Mouse (Mus musculus) hindbrain, embryonic 13.5 days (tissue): ENCODE measurements at regions not wholly inside any gene's neighbourhood (a gene's known extent, or its start where the extent isn't known, plus 50 kb on each side); places are given as distances from the start of the nearest gene placed in this dataset.
A peak's percentile ranks its signal among the peaks of the same experiment; 100 is the strongest.

ENCODE experiments used
- ATAC-seq: fragments of 200-750 bp; cut with Nextera tagmentation; 2 replicates; pipeline ENCODE4 v1.8.0; 2017; ENCODE audit warnings: moderate TSS enrichment; ENCODE audit not compliant: low FRiP score
- H3K27ac ChIP-seq: fragments of 300-500 bp; sonication (generic); 2 replicates; pipeline ENCODE4 v1.5.1; 2015; ENCODE audit warnings: inconsistent platforms, mild to moderate bottlenecking, moderate library complexity
- H3K27me3 ChIP-seq: fragments of 300-500 bp; sonication (generic); 2 replicates; pipeline ENCODE4 v1.6.1; 2015; ENCODE audit warnings: mild to moderate bottlenecking, inconsistent platforms
- H3K36me3 ChIP-seq: fragments of 300-500 bp; sonication (generic); 2 replicates; pipeline ENCODE4 v1.6.1; 2015; ENCODE audit warnings: mild to moderate bottlenecking, inconsistent platforms
- H3K4me1 ChIP-seq: fragments of 300-500 bp; sonication (generic); replicated peaks from 2 replicates; pipeline ENCODE4 v1.6.1; 2015; ENCODE audit warnings: inconsistent platforms
- H3K4me2 ChIP-seq: fragments of 300-500 bp; sonication (generic); 2 replicates; pipeline ENCODE4 v1.6.1; 2015; ENCODE audit warnings: inconsistent platforms, mild to moderate bottlenecking, moderate library complexity
- H3K4me3 ChIP-seq: fragments of 300-500 bp; sonication (generic); 2 replicates; pipeline ENCODE4 v1.5.1; 2015; ENCODE audit warnings: mild to moderate bottlenecking, inconsistent platforms
- H3K9ac ChIP-seq: fragments of 300-500 bp; sonication (generic); 2 replicates; pipeline ENCODE4 v1.6.1; 2015; ENCODE audit warnings: mild to moderate bottlenecking, inconsistent platforms
- H3K9me3 ChIP-seq: fragments of 300-500 bp; sonication (generic); 2 replicates; pipeline ENCODE4 v1.6.1; 2016; ENCODE audit warnings: inconsistent platforms
- WGBS: fragments of 180-500 bp; shearing (Covaris S2); methylation state at CpG from one replicate; pipeline ENCODE4 v1.1.7; 2015; 5-methylcytosine and 5-hydroxymethylcytosine counted together

DNA sequence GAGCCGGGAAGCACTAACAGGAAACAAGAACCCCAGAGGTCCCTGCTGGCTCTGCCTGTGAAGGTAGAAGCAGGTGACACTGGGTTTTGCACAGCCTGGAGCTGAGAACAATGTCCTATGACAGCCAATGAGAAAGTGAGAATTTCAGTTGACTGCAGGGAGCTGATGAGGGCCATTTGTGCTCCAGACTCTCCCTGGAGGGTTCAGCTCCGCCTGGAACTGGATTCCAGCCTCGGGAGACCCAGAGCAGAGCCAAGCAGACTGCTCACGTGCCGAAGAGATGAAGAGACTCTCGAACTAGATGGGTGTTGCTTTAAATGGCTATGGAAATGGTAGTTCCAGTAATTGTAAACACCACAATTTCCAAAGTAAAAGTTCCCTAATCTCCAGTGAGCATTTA lies 93.5 kb downstream of the Cand1 start:
- no peak overlapping the region for H3K9ac ChIP-seq
- no peak for ATAC-seq
- H3K4me3 ChIP-seq, result no peak overlapping the region
- no peak overlapping the region for H3K27ac ChIP-seq
- no peak overlapping the region for H3K4me2 ChIP-seq
- no peaks in the 10 kb centered on the region for H3K4me1 ChIP-seq
- no peaks in the 10 kb centered on the region for H3K36me3 ChIP-seq
- 74% methylated on average over 6 of the region's 6 CpGs for WGBS
- H3K9me3 ChIP-seq, result no peaks in the 10 kb centered on the region
- H3K27me3 ChIP-seq, result no peaks in the 10 kb centered on the region

DNA sequence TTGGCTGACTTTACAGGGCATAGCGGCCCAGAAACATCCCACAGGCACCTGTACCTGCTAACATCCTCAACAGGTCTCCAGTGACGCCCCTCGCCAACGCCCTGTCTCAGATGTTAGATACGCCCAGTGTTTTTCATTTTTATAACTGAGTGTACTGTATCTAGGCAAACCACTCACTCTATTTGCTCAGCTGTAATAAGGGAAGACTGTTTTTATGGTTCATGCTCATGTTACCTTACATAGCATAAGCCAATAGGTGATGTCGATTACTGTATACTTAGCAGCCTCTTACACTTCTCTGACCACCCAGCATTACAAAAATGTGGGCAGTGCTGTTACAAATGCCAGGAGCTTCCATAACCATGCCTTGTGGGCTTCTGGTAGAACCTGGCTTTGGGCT lies 97.0 kb downstream of the Cand1 start:
- Histone ChIP-seq H3K27ac (no peak overlapping the region), H3K27me3 (no peaks in the 10 kb centered on the region), H3K4me2 (no peak overlapping the region), H3K9ac (no peak overlapping the region), H3K36me3 (no peaks in the 10 kb centered on the region), H3K4me3 (no peak overlapping the region), H3K4me1 (no peaks in the 10 kb centered on the region), H3K9me3 (no peaks in the 10 kb centered on the region)
- no peak for ATAC-seq
- 95% methylated on average over 6 of the region's 6 CpGs for WGBS

DNA sequence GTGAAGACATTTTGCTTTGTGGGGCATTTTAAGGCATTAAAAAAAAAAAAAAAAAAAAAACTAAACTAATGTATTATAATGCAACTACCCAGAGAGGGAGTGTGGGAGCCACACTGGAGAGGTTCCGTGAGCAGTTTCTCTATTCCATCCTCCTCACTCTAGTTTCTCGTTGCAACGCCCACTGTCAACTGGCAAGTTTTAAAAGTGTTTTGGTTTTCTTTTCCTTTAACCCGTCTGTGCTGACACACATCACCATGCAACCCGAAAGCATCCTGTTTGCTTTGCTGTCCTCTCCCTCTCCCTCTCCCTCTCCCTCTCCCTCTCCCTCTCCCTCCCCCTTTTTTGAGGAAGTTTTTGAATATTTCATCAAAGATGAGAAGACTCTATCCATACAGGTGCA lies 97.5 kb downstream of the Cand1 start:
- WGBS, result 88% methylated on average over 5 of the region's 5 CpGs
- Histone ChIP-seq H3K27me3 (no peaks in the 10 kb centered on the region), H3K9ac (no peak overlapping the region), H3K4me1 (no peaks in the 10 kb centered on the region), H3K27ac (no peak overlapping the region), H3K36me3 (no peaks in the 10 kb centered on the region), H3K4me2 (no peak overlapping the region), H3K9me3 (no peaks in the 10 kb centered on the region), H3K4me3 (no peak overlapping the region)
- no peak for ATAC-seq

DNA sequence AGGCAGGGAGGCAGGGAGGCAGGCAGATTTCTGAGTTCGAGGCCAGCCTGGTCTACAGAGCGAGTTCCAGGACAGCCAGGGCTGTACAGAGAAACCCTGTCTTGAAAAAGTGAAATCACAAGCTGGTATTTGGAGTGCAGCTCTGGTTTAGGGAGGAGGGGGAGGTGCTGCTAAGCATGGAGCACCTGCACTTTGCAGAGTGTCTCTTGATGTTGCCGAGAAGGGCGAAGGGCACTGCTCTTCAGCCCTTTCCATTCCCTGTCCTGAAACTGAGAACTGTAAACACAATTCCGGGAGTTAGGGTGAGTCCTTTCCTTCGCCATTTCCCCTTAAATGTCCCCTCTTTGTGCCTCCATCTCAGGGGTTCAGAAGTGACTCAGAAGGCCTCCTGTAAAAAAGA lies 101.6 kb downstream of the Cand1 start:
- no peak overlapping the region for H3K4me3 ChIP-seq
- ATAC-seq, result no peak
- H3K9me3 ChIP-seq, result no peaks in the 10 kb centered on the region
- 80% methylated on average over 6 of the region's 6 CpGs for WGBS
- H3K36me3 ChIP-seq, result no peaks in the 10 kb centered on the region
- no peak overlapping the region for H3K4me2 ChIP-seq
- H3K27ac ChIP-seq, result no peak overlapping the region
- no peaks in the 10 kb centered on the region for H3K27me3 ChIP-seq
- H3K9ac ChIP-seq, result no peak overlapping the region
- H3K4me1 ChIP-seq, result no peaks in the 10 kb centered on the region

DNA sequence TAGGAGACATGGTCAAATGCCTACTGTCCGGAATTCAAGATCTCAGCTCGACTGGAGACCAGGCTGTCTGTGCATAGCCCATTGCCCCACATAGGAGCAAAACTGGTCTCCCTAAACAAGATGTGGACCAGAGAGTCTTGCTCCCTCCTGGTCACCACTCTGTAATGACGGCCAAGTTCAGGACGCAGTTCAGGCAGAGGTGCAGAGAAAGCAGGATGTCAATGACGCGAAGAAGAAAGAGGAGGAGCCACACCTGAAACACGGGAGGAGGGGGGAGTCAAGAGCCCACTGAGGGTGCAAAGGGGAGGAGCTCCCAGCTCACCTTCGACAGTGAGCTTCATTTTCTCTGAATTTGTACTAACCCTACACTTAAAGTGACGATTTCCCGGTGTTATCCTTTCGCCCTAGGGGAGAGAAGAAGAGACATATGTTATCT lies 104.3 kb downstream of the Cand1 start:
- Histone ChIP-seq H3K36me3 (no peaks in the 10 kb centered on the region), H3K4me1 (peaks cover 3% of the 10 kb centered on the region; the same call in 1 of the 2 replicates), H3K27ac (no peak overlapping the region), H3K4me3 (no peak overlapping the region), H3K4me2 (no peak overlapping the region), H3K27me3 (no peaks in the 10 kb centered on the region), H3K9ac (no peak overlapping the region), H3K9me3 (no peaks in the 10 kb centered on the region)
- 60% methylated on average over 11 of the region's 11 CpGs for WGBS
- no peak for ATAC-seq

DNA sequence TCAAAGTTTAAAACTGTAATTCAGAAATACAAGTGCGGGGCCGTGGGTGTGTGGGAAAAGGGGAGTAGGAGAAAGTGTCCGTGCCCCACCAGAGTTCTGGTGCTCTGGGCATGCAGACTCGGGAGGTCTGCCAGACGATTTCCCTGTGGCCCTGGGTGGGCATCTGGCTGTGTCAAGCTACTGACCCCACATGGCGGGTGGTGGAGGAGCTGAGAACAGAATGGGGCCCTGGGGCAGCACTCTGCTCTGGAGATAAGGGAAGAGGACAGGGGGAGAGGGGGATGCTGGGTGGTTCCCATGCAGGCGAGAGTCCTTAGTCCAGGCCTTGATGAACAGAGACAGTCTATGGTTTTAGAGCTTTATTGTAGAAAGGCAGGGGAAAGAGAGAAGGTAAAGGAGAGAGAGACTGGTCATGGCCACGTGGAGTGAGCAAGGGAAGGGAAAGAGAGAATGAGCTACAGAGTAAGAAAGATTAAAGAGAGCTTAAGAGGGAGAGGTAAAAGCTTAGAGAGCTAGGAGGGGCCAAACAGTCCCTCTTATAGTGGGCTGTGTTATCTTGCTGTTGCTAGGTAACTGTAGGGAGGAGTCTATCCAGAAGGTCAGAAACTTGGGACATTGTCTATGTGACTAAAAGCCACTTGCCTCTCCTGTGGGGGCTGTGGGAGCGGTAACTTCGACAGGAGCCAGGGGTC lies 104.9 kb downstream of the Cand1 start:
- no peak overlapping the region for H3K4me2 ChIP-seq
- no peaks in the 10 kb centered on the region for H3K9me3 ChIP-seq
- peaks cover 3% of the 10 kb centered on the region; the same call in 1 of the 2 replicates for H3K4me1 ChIP-seq
- no peak overlapping the region for H3K4me3 ChIP-seq
- H3K9ac ChIP-seq, result no peak overlapping the region
- no peaks in the 10 kb centered on the region for H3K27me3 ChIP-seq
- ATAC-seq, result no peak
- H3K36me3 ChIP-seq, result no peaks in the 10 kb centered on the region
- WGBS, result 66% methylated on average over 10 of the region's 10 CpGs
- no peak overlapping the region for H3K27ac ChIP-seq

DNA sequence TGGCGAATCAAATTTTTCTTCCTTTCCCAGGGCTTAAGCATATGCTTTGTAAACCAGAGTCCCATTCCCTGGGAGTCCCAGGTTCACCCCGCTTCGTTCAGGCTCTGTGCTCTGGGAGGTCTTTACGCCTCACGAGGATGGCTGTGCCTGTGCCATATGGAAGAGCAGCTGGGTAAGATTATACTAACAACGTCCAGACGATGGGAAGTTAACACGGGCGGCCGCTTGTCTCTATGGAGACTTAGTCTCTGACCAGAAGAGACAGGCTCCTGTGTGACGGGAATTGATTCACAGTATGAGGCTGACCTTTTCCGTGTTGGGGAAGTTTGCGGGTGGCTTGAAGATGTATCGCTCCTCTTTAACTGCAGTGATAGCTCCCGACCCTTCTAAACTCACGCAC lies 107.9 kb downstream of the Cand1 start:
- Histone ChIP-seq H3K36me3 (no peaks in the 10 kb centered on the region), H3K27me3 (no peaks in the 10 kb centered on the region), H3K9me3 (no peaks in the 10 kb centered on the region), H3K4me2 (peak overlapping the region; percentile 39), H3K9ac (no peak overlapping the region), H3K27ac (no peak overlapping the region), H3K4me3 (no peak overlapping the region), H3K4me1 (peaks cover 3% of the 10 kb centered on the region; the same call in 1 of the 2 replicates)
- 0 out of 2 replicates have a peak, but pooled peaks have one; percentile 46 for ATAC-seq
- 28% methylated on average over 16 of the region's 16 CpGs for WGBS

DNA sequence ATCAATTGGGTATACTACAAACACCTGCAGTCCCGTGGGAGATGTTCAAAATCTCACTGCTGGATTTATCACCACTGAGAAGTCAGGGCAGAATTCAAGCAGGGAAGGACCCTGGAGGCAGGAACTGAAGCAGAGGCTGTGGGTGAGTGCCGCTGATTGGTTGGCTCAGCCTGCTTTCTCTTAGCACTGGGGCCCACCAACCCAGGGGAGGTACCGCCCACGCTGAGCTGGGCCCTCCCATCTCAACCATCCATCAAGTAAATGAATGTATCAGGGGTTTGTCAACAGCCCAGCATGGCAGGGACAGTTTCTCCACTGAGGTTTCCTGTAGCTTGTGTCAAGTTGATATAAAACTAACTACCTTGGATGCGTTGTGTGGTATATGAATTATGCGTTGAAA lies 109.2 kb downstream of the Cand1 start:
- H3K9ac ChIP-seq, result no peak overlapping the region
- H3K36me3 ChIP-seq, result no peaks in the 10 kb centered on the region
- WGBS, result 76% methylated on average over 6 of the region's 6 CpGs
- H3K9me3 ChIP-seq, result no peaks in the 10 kb centered on the region
- H3K27me3 ChIP-seq, result no peaks in the 10 kb centered on the region
- no peak overlapping the region for H3K27ac ChIP-seq
- H3K4me2 ChIP-seq, result no peak overlapping the region
- H3K4me3 ChIP-seq, result no peak overlapping the region
- no peak for ATAC-seq
- peaks cover 3% of the 10 kb centered on the region; the same call in 1 of the 2 replicates for H3K4me1 ChIP-seq

DNA sequence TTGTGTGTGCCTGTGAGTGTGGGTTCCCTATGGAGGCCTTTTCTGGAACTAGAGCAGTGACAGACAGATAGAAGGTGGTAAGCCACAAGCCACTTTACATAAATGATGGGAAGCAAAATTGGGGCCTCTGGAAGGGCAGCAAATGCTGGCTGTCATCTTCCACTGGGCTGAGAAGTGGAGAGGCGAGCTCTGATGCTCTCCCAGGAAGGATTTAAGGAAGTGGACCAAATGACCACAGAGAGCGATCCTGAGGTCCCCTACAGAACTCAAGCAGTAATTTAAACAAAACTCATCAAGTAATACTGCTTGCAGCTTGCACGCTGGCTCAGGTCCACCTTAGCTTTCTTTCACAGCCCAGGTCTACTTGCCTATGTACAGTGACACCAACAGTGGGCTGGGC lies 111.8 kb downstream of the Cand1 start:
- H3K4me2 ChIP-seq, result no peak overlapping the region
- 95% methylated on average over 3 of the region's 3 CpGs for WGBS
- no peak overlapping the region for H3K9ac ChIP-seq

DNA sequence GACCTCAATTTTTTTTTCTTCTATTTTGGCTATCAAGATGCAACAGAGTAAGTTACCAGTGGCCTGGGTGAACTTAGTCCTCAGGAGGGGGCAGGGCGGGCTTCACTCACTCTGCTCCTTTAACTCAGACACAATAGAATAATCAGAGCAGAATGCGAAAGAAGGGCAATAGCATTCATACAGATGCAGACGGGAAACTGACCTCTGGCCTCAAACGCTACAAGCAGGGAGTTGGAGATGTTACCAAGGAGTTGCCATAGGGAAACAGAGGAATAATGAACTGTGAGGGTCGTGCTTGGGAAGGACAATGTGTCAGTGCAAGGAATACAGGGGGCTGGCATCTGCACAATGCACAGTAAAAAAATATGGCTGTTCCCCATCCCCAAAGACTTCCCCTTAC lies 116.3 kb downstream of the Cand1 start:
- no peaks in the 10 kb centered on the region for H3K27me3 ChIP-seq
- no peak overlapping the region for H3K27ac ChIP-seq
- H3K9ac ChIP-seq, result no peak overlapping the region
- H3K36me3 ChIP-seq, result no peaks in the 10 kb centered on the region
- H3K4me1 ChIP-seq, result 0 out of 2 replicates have a peak, but pooled peaks cover 3% of the 10 kb centered on the region
- ATAC-seq, result no peak
- H3K4me3 ChIP-seq, result no peak overlapping the region
- H3K4me2 ChIP-seq, result no peak overlapping the region
- H3K9me3 ChIP-seq, result no peaks in the 10 kb centered on the region
- WGBS, result 7% methylated on average over 5 of the region's 5 CpGs

More for the DNA sequence above, 111.8 kb downstream of the Cand1 start:
- no peak for ATAC-seq
- Histone ChIP-seq H3K27ac (no peak overlapping the region), H3K36me3 (no peaks in the 10 kb centered on the region), H3K27me3 (no peaks in the 10 kb centered on the region), H3K9me3 (no peaks in the 10 kb centered on the region), H3K4me1 (peaks cover 7% of the 10 kb centered on the region; the same call in 1 of the 2 replicates), H3K4me3 (no peak overlapping the region)

DNA sequence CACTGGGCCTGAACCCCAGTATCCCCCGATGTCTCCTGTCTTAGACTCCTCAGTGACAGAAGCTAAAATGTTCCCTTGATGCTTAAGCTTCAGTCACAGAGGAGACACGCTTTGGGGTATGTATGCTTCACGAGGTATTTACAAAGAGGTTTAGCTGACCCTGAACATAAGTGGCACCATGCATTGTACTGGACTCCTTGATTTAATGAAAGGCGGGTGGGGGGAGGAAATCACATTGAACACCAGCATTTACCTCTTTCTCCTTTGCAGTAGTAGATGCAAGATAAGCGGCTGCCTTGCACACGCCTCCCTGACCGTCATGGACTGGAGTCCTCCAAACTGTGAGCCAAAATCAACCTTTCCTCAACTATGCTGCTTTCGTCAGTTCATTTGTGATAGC lies 117.5 kb downstream of the Cand1 start:
- Histone ChIP-seq H3K9me3 (no peaks in the 10 kb centered on the region), H3K27me3 (no peaks in the 10 kb centered on the region), H3K27ac (no peak overlapping the region), H3K9ac (no peak overlapping the region), H3K36me3 (no peaks in the 10 kb centered on the region), H3K4me2 (no peak overlapping the region), H3K4me3 (no peak overlapping the region), H3K4me1 (0 out of 2 replicates have a peak, but pooled peaks cover 3% of the 10 kb centered on the region)
- no peak for ATAC-seq
- 78% methylated on average over 8 of the region's 8 CpGs for WGBS

DNA sequence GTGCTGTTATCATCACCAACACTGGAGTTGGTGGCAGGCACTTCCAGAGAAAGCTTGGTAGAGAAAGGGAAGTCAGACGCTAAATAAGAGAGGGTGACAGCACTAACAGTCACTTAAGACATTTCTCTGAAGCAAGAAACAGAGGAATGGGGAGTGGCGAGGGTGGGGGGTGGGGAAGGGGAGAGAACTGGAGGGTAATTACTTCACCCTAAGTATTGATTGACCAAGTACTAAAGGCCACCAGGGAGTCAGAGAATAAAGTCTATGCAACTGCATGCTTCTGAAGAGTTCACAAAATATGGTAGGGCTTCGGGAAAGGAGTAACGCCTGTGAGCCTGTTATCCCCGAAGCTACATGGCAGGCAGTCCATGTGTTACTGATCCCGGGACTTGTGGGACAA lies 118.3 kb downstream of the Cand1 start:
- Histone ChIP-seq H3K27me3 (no peaks in the 10 kb centered on the region), H3K4me2 (no peak overlapping the region), H3K36me3 (no peaks in the 10 kb centered on the region), H3K9ac (no peak overlapping the region), H3K4me3 (no peak overlapping the region), H3K9me3 (no peaks in the 10 kb centered on the region), H3K4me1 (0 out of 2 replicates have a peak, but pooled peaks cover 3% of the 10 kb centered on the region), H3K27ac (no peak overlapping the region)
- ATAC-seq, result no peak
- WGBS, result 73% methylated on average over 6 of the region's 6 CpGs

DNA sequence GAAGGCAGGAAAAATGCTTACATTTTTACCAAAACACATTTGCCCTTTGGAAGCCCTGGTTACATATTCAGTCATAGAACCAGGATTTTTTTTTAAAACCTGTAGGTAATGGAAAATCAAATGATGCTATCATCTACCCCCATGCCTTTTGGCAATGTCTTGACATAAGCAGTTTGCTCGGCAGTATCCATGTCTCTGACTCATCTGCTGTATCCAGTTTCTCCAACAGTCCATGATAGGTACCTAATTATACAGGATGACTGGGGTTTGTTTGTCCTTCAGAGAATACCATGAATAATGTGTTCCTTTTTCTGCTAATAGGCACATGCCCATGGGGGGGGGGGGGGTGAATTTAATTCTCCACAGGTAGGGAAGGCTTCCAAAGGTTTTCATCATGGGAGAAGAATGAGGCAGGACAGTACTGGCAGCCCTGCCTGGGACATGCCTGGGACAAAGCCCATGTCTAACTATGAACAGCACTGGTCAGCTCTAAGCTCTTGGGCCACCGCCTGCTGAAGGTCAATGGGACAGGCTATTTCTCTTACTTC lies 122.9 kb downstream of the Cand1 start:
- no peak overlapping the region for H3K27ac ChIP-seq

More for the DNA sequence above, 122.9 kb downstream of the Cand1 start:
- WGBS, result 76% methylated on average over 2 of the region's 2 CpGs
- H3K4me1 ChIP-seq, result no peaks in the 10 kb centered on the region
- no peak for ATAC-seq
- H3K4me3 ChIP-seq, result no peak overlapping the region
- no peaks in the 10 kb centered on the region for H3K36me3 ChIP-seq
- no peaks in the 10 kb centered on the region for H3K9me3 ChIP-seq
- no peak overlapping the region for H3K4me2 ChIP-seq
- no peak overlapping the region for H3K9ac ChIP-seq
- no peaks in the 10 kb centered on the region for H3K27me3 ChIP-seq
